Mouse (Mus musculus) layer of hippocampus, adult 6 months (tissue): ENCODE data around the gene Prcd. TPM values are rescaled to one million over a fixed set of nuclear protein-coding genes. Genes with fewer than 3 reads are reported as not detected.

ENCODE experiments used
- long read RNA-seq, 2 experiments: library from polyadenylated mRNA; unstranded; transcript quantifications; one replicate each; pipeline ENCODE4 v2.0.0; 2019 to 2020
- polyA plus RNA-seq: library from polyadenylated mRNA; unstranded; fragments of <200 nt; fragmentation: Nextera tagmentation; gene quantifications from 2 replicates; pipeline ENCODE4 v1.2.3, GENCODE M21; 2021

Prcd gene
- 7.2 and 22.4 TPM in 2 replicates for polyA plus RNA-seq
- long read RNA-seq, experiment 1, partial matches to known transcripts, result 1 of 5 reads
- long read RNA-seq, experiment 1, other reads (novel, unspliced or antisense), result 2 of 5 reads
- long read RNA-seq, experiment 2, partial matches to known transcripts, result 0 of 6 reads
- long read RNA-seq, experiment 2, other reads (novel, unspliced or antisense), result 2 of 6 reads

GRCm38 (mm10) chr11:116653234-116653633 lies at the start of gene Prcd:
TSS of gene Prcd (plus strand) at chr11:116653534.

GRCm38 (mm10) chr11:116626299-116627071 lies 26.8 kb upstream of the Prcd start, which contains the start of gene Rhbdf2:
TSS of gene Rhbdf2 (minus strand) at chr11:116627019.

GRCm38 (mm10) chr11:116654255-116654821 lies 1.0 kb downstream of the Prcd start, which contains the start of gene Cygb:
TSS of gene Cygb (minus strand) at chr11:116654313.

Other genes with a start within 250 kb of the Prcd start
- 29.6 and 31.2 TPM in 2 replicates for gene Rnf157, start 240.5 kb upstream of the Prcd start, polyA plus RNA-seq
- 4.3 and 6.8 TPM in 2 replicates for gene Ubald2, start 219.4 kb upstream of the Prcd start, polyA plus RNA-seq
- gene Qrich2, start 187.3 kb upstream of the Prcd start, polyA plus RNA-seq, result 0.18 TPM in 1 of 2 replicates, not detected in the other
- gene Prpsap1, start 159.3 kb upstream of the Prcd start, polyA plus RNA-seq, result 58.7 and 68.3 TPM in 2 replicates
- 0.93 and 3.0 TPM in 2 replicates for gene Sphk1, start 122.6 kb upstream of the Prcd start, polyA plus RNA-seq
- 13.6 TPM in 2 replicates for gene Ube2o, start 72.1 kb upstream of the Prcd start, polyA plus RNA-seq
- gene Aanat, start 67.1 kb upstream of the Prcd start, polyA plus RNA-seq, result not detected in 2 replicates
- gene Rhbdf2, start 26.5 kb upstream of the Prcd start, polyA plus RNA-seq, result 0.29 and 0.50 TPM in 2 replicates
- gene Cygb, start 779 bp downstream of the Prcd start, polyA plus RNA-seq, result 27.4 and 28.1 TPM in 2 replicates
- gene St6galnac1, start 122.0 kb downstream of the Prcd start, polyA plus RNA-seq, result not detected in 2 replicates
- 7.5 and 9.3 TPM in 2 replicates for gene Mxra7, start 174.5 kb downstream of the Prcd start, polyA plus RNA-seq
- gene Mettl23, start 189.7 kb downstream of the Prcd start, polyA plus RNA-seq, result 70.0 and 77.6 TPM in 2 replicates
- 20.6 and 21.2 TPM in 2 replicates for gene Jmjd6, start 189.9 kb downstream of the Prcd start, polyA plus RNA-seq
- gene Mfsd11, start 198.9 kb downstream of the Prcd start, polyA plus RNA-seq, result 27.9 and 28.8 TPM in 2 replicates
- 89.1 and 110 TPM in 2 replicates for gene Srsf2, start 199.6 kb downstream of the Prcd start, polyA plus RNA-seq